Mouse (Mus musculus) hindbrain, embryonic 11.5 days (tissue): ENCODE measurements around the gene Fopnl. TPM values are rescaled to one million over a fixed set of nuclear protein-coding genes. Genes with fewer than 3 reads are reported as not detected.

Source experiments
- polyA plus RNA-seq: library from polyadenylated mRNA; unstranded; fragments of >200 nt; fragmentation: Nextera tagmentation; extraction: Ambion mirVana; gene quantifications from 2 replicates; pipeline ENCODE4 v1.2.1, GENCODE M21; 2014

The Fopnl gene
- polyA plus RNA-seq, 1 experiment from 2014 or later: 181 TPM

Other genes with a start within 250 kb of the Fopnl start
- gene Nde1, start 154.1 kb downstream of the Fopnl start, polyA plus RNA-seq: 144 and 148 TPM in 2 replicates
- gene Marf1, start 154.1 kb downstream of the Fopnl start, polyA plus RNA-seq: 18.1 and 24.2 TPM in 2 replicates
- 0.10 and 0.26 TPM in 2 replicates for gene Myh11, start 26.0 kb downstream of the Fopnl start, polyA plus RNA-seq
- 6.1 TPM in 2 replicates for gene Abcc1, start 44.2 kb upstream of the Fopnl start, polyA plus RNA-seq
- not detected in 2 replicates for gene A630010A05Rik, start 244.9 kb upstream of the Fopnl start, polyA plus RNA-seq